Mouse (Mus musculus): ENCODE data around the gene Tmprss11f.

GRCm38 (mm10) chr5:86473859-86474258, 158.4 kb downstream of the Tmprss11f start:
- TF ChIP-seq GATA1 (IDR thresholded peaks at IDR 0.05; ENCODE audit: low read length) (no peak), TAL1 (IDR thresholded peaks at IDR 0.05; ENCODE audit: low read length) (no peak)
